Mouse (Mus musculus) MEL (cell line): ENCODE results near the gene Hes3. TPM values are rescaled to one million over a fixed set of nuclear protein-coding genes. Genes with fewer than 3 reads are reported as not detected.

Experiments used
- DNase-seq: peaks from one replicate; pipeline ENCODE4 v3.0.0; 2011; ENCODE audit warnings: low read depth, low spot score
- H3K27ac ChIP-seq: 2 replicates; pipeline ENCODE4 v1.5.1; 2012; ENCODE audit warnings: low read depth, mild to moderate bottlenecking, control low read depth, low read length, moderate library complexity; ENCODE audit not compliant: control insufficient read depth
- H3K27me3 ChIP-seq, 2 experiments: fragments of 150-350 bp in 1 of 2; sonication (generic) in 1 of 2; 2 replicates each; pipeline ENCODE4 v1.6.1; 2012; ENCODE audit warnings: low read length in 2 of 2, mild to moderate bottlenecking in 2 of 2, improper control_type of control experiment in 1 of 2, moderate library complexity in 1 of 2; ENCODE audit not compliant: insufficient read depth in 2 of 2, control insufficient read depth in 1 of 2
- H3K36me3 ChIP-seq, 2 experiments: 2 replicates each; pipeline ENCODE4 v1.6.1; 2012 to 2014; ENCODE audit warnings: low read length in 2 of 2, improper control_type of control experiment in 1 of 2, inconsistent platforms in 1 of 2, mild to moderate bottlenecking in 1 of 2; ENCODE audit not compliant: insufficient read depth in 2 of 2, control insufficient read depth in 1 of 2
- H3K4me1 ChIP-seq, 2 experiments: fragments of 150-350 bp in 1 of 2; sonication (generic) in 1 of 2; 2 replicates each; pipeline ENCODE4 v1.6.1; 2012; ENCODE audit warnings: low read length in 2 of 2, improper control_type of control experiment in 1 of 2, mild to moderate bottlenecking in 1 of 2; ENCODE audit not compliant: insufficient read depth in 2 of 2, control insufficient read depth in 1 of 2
- H3K4me3 ChIP-seq, 2 experiments: fragments of 150-350 bp in 1 of 2; sonication (generic) in 1 of 2; 2 replicates each; pipeline ENCODE4 v1.5.1; 2012; ENCODE audit warnings: low read depth in 2 of 2, low read length in 2 of 2, mild to moderate bottlenecking in 2 of 2, moderate library complexity in 2 of 2, control low read depth in 1 of 2, improper control_type of control experiment in 1 of 2; ENCODE audit not compliant: control insufficient read depth in 1 of 2, insufficient read depth in 1 of 2
- H3K79me2 ChIP-seq: 2 replicates; pipeline ENCODE4 v1.6.1; 2012; ENCODE audit warnings: mild to moderate bottlenecking, low read length, moderate library complexity; ENCODE audit not compliant: control insufficient read depth, poor library complexity, insufficient read depth
- H3K9ac ChIP-seq: 2 replicates; pipeline ENCODE4 v1.6.1; 2012; ENCODE audit warnings: low read depth, mild to moderate bottlenecking, control low read depth, low read length, moderate library complexity; ENCODE audit not compliant: control insufficient read depth, poor library complexity, severe bottlenecking
- H3K9me3 ChIP-seq: fragments of 150-350 bp; sonication (generic); replicated peaks from 2 replicates; pipeline ENCODE4 v1.6.1; 2012; ENCODE audit warnings: mild to moderate bottlenecking, low read length, improper control_type of control experiment, moderate library complexity; ENCODE audit not compliant: insufficient read depth
- BHLHE40 ChIP-seq: IDR thresholded peaks from 2 replicates; pipeline ENCODE4 v1.6.1; 2012; ENCODE audit warnings: low read depth, mild to moderate bottlenecking, inconsistent platforms, low read length, improper control_type of control experiment, borderline replicate concordance
- CHD1 ChIP-seq: IDR thresholded peaks from 2 replicates; pipeline ENCODE4 v1.6.1; 2012; ENCODE audit warnings: low read depth, mild to moderate bottlenecking, inconsistent platforms, low read length, improper control_type of control experiment
- CHD2 ChIP-seq: IDR thresholded peaks from 2 replicates; pipeline ENCODE4 v1.6.1; 2011; ENCODE audit warnings: low read length, improper control_type of control experiment
- CTCF ChIP-seq, 3 experiments: IDR thresholded peaks in 2 of 3; conservative IDR thresholded peaks in 1 of 3; 2 replicates each; pipeline ENCODE4 v1.5.1; 2011 to 2012; ENCODE audit warnings: low read length in 3 of 3, low read depth in 2 of 3, mild to moderate bottlenecking in 2 of 3, improper control_type of control experiment in 1 of 3, inconsistent platforms in 1 of 3, mixed read lengths in 1 of 3, moderate library complexity in 1 of 3; ENCODE audit not compliant: control insufficient read depth in 1 of 3, insufficient read depth in 1 of 3, poor library complexity in 1 of 3, severe bottlenecking in 1 of 3
- ELF1 ChIP-seq: IDR thresholded peaks from 2 replicates; pipeline ENCODE4 v1.6.1; 2014; ENCODE audit warnings: low read depth, mild to moderate bottlenecking, inconsistent platforms, low read length, improper control_type of control experiment, moderate library complexity
- GABPA ChIP-seq: IDR thresholded peaks from 2 replicates; pipeline ENCODE4 v1.6.1; 2012; ENCODE audit warnings: low read depth, mild to moderate bottlenecking, inconsistent platforms, low read length, improper control_type of control experiment, moderate library complexity
- GATA1 ChIP-seq: IDR thresholded peaks from 2 replicates; pipeline ENCODE4 v1.6.1; 2011; ENCODE audit warnings: low read depth, low read length, improper control_type of control experiment
- MAFK ChIP-seq: IDR thresholded peaks from 2 replicates; pipeline ENCODE4 v1.6.1; 2011; ENCODE audit warnings: low read depth, mild to moderate bottlenecking, low read length, improper control_type of control experiment, borderline replicate concordance
- MAZ ChIP-seq: IDR thresholded peaks from 2 replicates; pipeline ENCODE4 v1.6.1; 2012; ENCODE audit warnings: low read depth, mild to moderate bottlenecking, inconsistent platforms, low read length, improper control_type of control experiment
- POLR2A ChIP-seq, 2 experiments: IDR thresholded peaks; 2 replicates each; pipeline ENCODE4 v1.6.1; 2011 to 2012; ENCODE audit warnings: low read length in 2 of 2, mild to moderate bottlenecking in 2 of 2, control low read depth in 1 of 2, improper control_type of control experiment in 1 of 2, low read depth in 1 of 2, moderate library complexity in 1 of 2; ENCODE audit not compliant: control insufficient read depth in 1 of 2, insufficient read depth in 1 of 2, poor library complexity in 1 of 2
- POLR2AphosphoS5 ChIP-seq: IDR thresholded peaks from 2 replicates; pipeline ENCODE4 v1.6.1; 2012; ENCODE audit warnings: low read depth, borderline replicate concordance, mild to moderate bottlenecking, inconsistent platforms, low read length, moderate library complexity, mixed read lengths
- RCOR1 ChIP-seq: IDR thresholded peaks from 2 replicates; pipeline ENCODE4 v1.6.1; 2012; ENCODE audit warnings: low read depth, mild to moderate bottlenecking, inconsistent platforms, low read length, improper control_type of control experiment
- SMC3 ChIP-seq: IDR thresholded peaks from 2 replicates; pipeline ENCODE4 v1.6.1; 2011; ENCODE audit warnings: low read depth, low read length, improper control_type of control experiment
- TAL1 ChIP-seq: IDR thresholded peaks from 2 replicates; pipeline ENCODE4 v1.6.1; 2012; ENCODE audit warnings: mild to moderate bottlenecking, inconsistent platforms, low read length, moderate library complexity, mixed read lengths
- TCF12 ChIP-seq: IDR thresholded peaks from 2 replicates; pipeline ENCODE4 v1.6.1; 2014; ENCODE audit warnings: low read depth, mild to moderate bottlenecking, inconsistent platforms, low read length, improper control_type of control experiment, moderate library complexity
- UBTF ChIP-seq: IDR thresholded peaks from 2 replicates; pipeline ENCODE4 v1.6.1; 2012; ENCODE audit warnings: low read depth, mild to moderate bottlenecking, inconsistent platforms, low read length, improper control_type of control experiment, moderate library complexity, borderline replicate concordance; ENCODE audit not compliant: insufficient read depth
- USF1 ChIP-seq: IDR thresholded peaks from 2 replicates; pipeline ENCODE4 v1.6.1; 2014; ENCODE audit warnings: low read depth, mild to moderate bottlenecking, inconsistent platforms, low read length, improper control_type of control experiment, moderate library complexity
- USF2 ChIP-seq, 2 experiments: IDR thresholded peaks; 2 replicates each; pipeline ENCODE4 v1.6.1; 2011 to 2012; ENCODE audit warnings: improper control_type of control experiment in 2 of 2, low read length in 2 of 2, borderline replicate concordance in 1 of 2, inconsistent platforms in 1 of 2, low read depth in 1 of 2, mild to moderate bottlenecking in 1 of 2; ENCODE audit not compliant: insufficient read depth in 1 of 2
- ZC3H11A ChIP-seq: IDR thresholded peaks from 2 replicates; pipeline ENCODE4 v1.6.1; 2012; ENCODE audit warnings: low read depth, mild to moderate bottlenecking, inconsistent platforms, low read length, improper control_type of control experiment
- ZMIZ1 ChIP-seq: IDR thresholded peaks from 2 replicates; pipeline ENCODE4 v1.6.1; 2012; ENCODE audit warnings: low read depth, mild to moderate bottlenecking, inconsistent platforms, low read length, improper control_type of control experiment, moderate library complexity
- polyA plus RNA-seq, 2 experiments: library from polyadenylated mRNA; stranded (reverse) in 1 of 2; unstranded in 1 of 2; fragments of >175 nt in 1 of 2; fragments of >200 nt in 1 of 2; gene quantifications; 2 replicates each; pipeline versions ENCODE4 v1.2.1 to v1.2.4; 2012; ENCODE audit warnings: low replicate concordance in 2 of 2, low read depth in 1 of 2; ENCODE audit not compliant: insufficient read length in 2 of 2, insufficient read depth in 1 of 2, missing spikeins in 1 of 2
- total RNA-seq: library from RNA; depleted of rRNA; stranded (reverse); fragments of 300-350 nt; gene quantifications from 2 replicates; pipeline ENCODE4 v1.2.3, GENCODE M21; 2012

Hes3 gene
- total and polyA plus RNA-seq, 3 experiments = 0.04 TPM; not detected in 2

DNA sequence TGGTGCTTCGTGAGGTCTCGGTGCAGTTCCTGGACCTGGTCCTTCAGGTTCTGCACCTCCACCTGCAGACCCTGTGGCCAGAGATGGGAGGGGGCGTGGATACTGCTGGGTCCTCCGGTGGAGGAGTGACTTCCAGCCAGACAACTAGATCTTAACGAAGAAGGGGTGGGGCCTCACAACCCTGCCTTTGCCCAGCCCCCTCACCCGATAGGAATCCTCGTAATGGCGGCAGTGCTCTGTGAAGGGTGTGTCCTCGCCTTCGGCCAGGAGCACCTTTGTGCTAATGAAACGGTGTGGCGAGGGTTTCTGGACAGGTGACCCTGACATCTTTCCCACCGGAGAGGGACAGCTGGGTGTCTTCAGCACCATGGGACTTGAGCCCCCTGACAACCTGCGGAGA is 20.7 kb upstream of the Hes3 start:
- no peak overlapping the region for H3K9ac ChIP-seq
- H3K9me3 ChIP-seq = no peaks in the 10 kb centered on the region
- H3K36me3 ChIP-seq = no peaks in the 10 kb centered on the region
- no peaks in the 10 kb centered on the region for H3K27me3 ChIP-seq
- H3K79me2 ChIP-seq = no peaks in the 10 kb centered on the region
- DNase-seq = no peak
- H3K27ac ChIP-seq = no peak overlapping the region
- no peaks in the 10 kb centered on the region for H3K4me1 ChIP-seq
- TF ChIP-seq UBTF (no peak), ZC3H11A (no peak)
- H3K4me3 ChIP-seq = no peak overlapping the region

DNA sequence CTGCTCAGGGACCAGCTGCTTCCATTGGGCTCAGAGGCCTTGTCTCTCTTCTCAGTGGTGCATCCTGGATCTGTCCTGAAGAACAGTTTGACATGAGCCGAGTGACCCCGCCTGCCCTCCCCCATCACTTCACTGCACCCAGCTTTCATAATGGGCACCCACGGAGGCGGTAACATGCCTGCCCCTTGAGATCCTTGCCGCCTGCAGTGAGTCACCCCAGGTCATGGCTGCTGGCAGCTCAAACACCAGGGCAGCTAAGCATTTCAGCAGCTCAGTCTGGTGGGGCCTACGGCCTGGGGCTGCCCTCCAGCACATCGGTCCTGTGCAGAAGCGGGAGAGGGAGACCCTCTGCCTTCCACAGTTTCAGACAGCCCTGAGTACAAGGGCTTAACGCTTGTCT is 16.1 kb upstream of the Hes3 start:
- Histone ChIP-seq H3K27me3 (no peaks in the 10 kb centered on the region), H3K4me1 (no peaks in the 10 kb centered on the region), H3K27ac (no peak overlapping the region), H3K4me3 (no peak overlapping the region), H3K9me3 (no peaks in the 10 kb centered on the region), H3K79me2 (no peaks in the 10 kb centered on the region), H3K9ac (no peak overlapping the region), H3K36me3 (no peaks in the 10 kb centered on the region; a peak in 1 of 4 replicates)
- no peak for DNase-seq
- TF ChIP-seq POLR2AphosphoS5 (no peak), POLR2A (IDR thresholded peaks at IDR 0.05; ENCODE audit: control insufficient read depth in 1 of 2, insufficient read depth in 1 of 2, low read depth in 1 of 2, low read length in 2 of 2, poor library complexity in 1 of 2) (no peak), MAZ (no peak), RCOR1 (no peak), TCF12 (no peak), ELF1 (no peak), CHD2 (no peak), CHD1 (no peak), SMC3 (no peak), UBTF (no peak), USF1 (no peak), ZMIZ1 (no peak), USF2 (IDR thresholded peaks at IDR 0.05; ENCODE audit: borderline replicate concordance in 1 of 2, insufficient read depth in 1 of 2, low read depth in 1 of 2, low read length in 2 of 2) (no peak), BHLHE40 (no peak), GATA1 (no peak), CTCF (IDR thresholded peaks at IDR 0.05 in 2 of 3, conservative IDR thresholded peaks at IDR 0.05 in 1 of 3; ENCODE audit: control insufficient read depth in 1 of 3, insufficient read depth in 1 of 3, low read depth in 2 of 3, low read length in 3 of 3, poor library complexity in 1 of 3, severe bottlenecking in 1 of 3) (no peak), GABPA (no peak), TAL1 (no peak), MAFK (no peak)
